Mouse (Mus musculus) c-Kit-negative CD71-positive TER-119-positive erythroid progenitor cells, embryonic 14.5 days (primary cell): ENCODE measurements around the gene Nxpe3.
"Not testable (repeated sequence)": the region's sequence is repeated elsewhere in the genome, so short reads cannot be mapped to it uniquely, and the experiment has no call there.

Experiments
- DNase-seq: peaks from one replicate; pipeline ENCODE4 v3.0.0-alpha.2; 2013; ENCODE audit warnings: low read depth, low spot score

The Nxpe3 gene

DNA sequence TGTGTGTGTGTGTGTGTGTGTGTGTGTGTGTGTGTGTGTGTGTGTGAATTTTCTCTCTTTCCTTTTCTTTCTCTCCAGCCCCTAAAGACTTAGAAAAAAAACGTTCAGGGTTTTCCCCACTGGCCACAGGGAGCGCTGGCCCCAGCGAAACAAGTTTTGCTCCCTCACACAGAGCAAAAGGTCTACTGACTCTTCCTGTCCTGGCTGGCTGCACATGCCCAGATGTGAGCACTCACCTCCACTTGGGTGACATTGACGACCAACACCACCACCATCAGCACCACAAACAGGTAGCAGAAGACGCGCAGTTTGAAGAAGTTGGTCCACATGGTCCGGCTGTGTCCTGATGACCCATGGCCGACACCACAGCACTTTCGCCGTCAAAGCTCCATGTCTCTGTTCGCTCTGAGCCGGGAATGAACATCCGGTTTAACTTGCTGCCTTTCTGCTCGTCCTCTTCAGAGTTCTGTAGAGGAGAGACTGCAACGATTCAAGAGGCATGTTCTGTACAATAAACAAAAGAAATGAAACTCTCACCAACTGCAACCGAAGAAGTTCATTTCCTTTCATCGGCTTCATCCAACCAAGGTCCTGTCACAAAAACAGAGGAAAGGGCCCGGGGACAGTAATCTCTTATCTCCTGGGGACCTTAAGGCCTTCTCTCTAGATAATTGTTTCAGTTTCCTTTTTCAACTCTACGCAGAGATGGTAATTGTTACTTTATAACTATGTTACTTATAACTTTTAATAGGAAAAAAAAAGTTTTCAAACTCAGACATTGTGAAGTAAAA, 4.5 kb downstream of the Nxpe3 start:
- DNase-seq = no peak

DNA sequence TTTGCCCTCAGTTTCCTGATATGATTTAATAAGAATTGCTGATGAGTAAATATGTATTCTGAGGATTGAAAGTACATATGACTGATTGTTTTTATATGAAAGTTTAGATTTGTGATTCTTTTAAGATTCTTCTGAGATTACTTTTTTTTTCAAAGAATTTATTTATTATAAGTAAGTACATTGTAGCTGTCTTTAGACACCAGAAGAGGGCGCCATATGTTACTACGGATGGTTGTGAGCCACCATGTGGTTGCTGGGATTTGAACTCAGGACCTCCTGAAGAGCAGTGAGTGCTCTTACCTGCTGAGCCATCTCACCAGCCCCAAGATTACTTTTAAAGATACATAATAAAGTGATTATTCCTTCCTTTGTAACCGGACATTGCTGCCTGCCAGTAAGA, 5.6 kb downstream of the Nxpe3 start:
- DNase-seq = no peak

DNA sequence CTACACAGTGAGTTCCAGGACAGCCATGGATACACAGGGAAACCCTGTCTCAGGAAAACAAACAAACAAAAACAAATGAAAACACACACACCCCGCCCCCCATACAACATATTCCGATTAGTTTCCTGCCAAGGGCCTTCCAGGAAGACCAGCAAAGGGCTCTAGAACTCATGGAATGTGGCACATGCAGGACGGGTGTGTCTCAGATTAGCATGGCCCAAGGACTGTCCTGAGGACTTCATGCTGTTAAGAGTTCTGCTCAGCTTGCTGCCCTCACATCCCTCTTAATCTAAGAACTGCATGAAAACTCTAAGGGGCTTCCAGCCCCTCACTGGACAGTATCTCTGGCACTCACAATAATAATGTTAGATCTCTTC, 6.5 kb downstream of the Nxpe3 start:
- DNase-seq = no peak

DNA sequence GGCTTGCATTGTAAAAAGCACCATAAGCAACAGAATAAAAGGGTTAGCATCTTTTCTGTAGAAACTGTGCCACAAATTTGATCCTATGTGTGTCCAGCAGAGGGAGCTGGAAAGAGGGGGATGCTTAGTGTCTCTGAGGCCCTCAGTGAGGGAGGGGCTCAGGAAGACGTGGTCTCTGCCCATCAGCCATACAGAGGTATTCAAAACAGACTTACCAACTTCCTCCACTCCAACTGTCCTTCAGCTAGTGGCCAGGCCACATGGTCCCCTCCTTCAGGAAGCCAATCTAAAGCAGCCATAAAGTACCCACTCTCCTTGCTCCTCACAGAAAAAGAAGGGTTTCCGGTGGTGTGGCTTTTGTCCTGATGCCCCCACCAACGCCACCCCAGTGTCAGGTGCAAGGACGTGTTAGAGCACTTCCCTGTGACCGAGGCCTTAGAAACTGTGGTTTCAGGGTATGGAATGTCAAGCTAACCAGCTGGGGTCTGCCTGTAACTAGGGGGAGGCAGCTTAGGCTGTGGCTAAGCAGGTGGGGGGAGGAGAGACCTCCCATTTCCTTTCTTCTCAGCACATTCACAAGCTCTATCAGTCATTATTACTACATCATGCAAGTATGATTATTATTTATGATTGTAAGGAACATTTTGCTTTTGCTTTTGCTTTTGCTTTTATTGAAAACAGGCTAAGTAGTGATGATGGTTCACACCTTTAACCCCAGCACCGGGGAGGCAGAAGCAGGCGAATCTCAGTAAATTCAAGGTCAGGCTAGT, 7.1 kb downstream of the Nxpe3 start:
- DNase-seq = no peak

DNA sequence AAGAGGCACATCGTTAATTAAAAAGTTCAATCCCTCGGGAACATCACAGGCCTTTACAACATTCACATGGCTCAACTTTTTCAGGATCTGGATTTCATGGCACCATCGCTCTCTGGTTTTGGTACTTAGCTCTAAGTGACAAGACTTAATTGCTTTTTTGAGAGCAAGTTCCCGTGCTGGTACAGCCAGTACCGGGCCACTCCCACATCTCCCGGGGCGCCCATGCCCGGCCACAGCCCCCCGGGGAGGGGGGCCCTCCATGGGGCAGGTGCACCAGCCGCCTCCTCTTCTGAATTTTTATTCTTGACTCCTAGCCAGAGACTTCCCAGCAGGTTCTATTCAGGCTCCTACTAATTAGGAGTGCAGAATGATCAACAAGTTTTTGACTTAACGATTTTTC, 10.8 kb downstream of the Nxpe3 start:
- DNase-seq = no peak

DNA sequence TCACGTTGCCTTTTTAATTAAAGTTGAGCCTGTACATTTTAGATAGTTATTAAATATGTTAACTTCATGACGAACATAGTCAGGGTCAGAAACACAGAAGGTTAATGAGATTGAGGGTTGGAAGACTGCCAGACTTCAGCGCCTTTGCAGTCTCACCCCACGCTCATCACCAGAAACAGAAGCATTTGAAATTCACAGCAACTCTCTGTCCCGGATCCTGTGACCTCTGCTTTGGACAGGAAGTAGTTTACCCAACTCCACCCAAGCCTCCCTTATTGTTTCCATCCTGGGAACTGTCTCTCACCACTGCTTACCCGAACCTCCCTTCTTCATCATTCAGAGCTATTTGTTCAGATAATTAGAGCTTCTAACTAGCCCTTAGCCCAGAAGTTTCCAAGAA, 19.1 kb downstream of the Nxpe3 start:
- DNase-seq = no peak

DNA sequence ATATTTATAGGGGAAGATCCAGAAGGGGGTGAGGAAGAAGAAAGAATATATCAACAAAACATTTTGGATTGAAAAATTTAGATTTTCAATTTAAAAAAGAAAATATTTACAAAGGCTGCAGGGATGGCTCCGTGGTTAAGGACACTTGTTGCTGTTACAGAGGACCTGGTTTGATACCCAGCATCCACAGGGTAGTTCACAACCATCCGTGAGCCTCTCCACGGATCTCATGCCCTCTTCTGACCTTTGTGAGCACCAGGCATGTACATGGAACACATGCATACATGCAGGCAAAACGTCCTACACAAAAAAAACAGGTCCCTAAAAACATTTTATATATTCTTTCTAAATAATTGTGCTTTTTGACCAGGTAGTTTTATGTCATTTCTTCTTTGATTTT, 31.3 kb downstream of the Nxpe3 start:
- no peak for DNase-seq

DNA sequence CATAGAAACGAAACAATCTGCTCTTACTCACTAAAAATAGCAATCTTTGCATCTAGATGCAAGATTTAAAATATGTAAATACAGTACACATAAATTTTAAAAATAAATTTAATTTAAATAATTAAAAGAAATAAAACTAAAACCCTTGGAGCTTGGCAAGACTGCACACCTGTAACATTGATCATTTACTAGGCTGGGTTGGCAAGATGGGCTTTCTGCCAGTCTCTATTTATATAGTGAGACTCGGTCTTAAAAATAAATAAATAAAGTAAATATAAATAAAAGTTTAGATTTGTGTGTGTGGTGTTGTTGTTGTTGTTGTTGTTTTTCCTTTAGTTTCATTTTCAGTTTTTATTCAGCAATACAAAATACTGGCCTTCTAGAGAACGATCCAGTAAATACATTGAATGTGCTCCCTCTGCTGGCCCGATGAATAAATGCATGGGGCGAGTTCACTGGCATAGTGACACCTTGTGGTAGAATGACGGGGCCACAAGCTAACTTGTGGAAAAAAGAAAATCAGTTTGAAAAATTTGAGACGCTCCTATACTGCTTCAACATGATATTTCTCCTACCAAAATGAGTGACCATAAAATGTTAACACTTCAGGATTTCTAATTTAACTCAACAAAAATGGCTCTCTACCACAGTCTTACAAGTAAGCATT, 31.8 kb downstream of the Nxpe3 start:
- DNase-seq = peak; percentile 59

DNA sequence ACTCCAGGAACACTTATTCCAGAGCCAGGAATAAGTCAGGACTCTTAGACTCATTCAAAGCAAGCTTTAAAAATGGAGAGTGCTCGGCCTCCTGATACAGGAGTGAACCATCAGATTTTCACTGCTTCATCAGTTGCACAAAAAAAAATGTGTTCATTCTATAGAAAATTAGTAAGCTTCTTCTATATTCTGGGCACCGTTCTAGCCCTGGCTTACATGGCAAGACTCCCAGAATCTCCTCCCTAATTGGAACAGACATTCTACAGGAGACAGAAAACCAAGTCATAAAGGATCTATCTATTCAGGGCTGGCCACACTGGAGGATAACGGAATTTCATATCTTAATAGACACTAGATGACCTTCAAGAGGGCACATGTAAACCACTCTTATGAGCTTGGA, 34.0 kb downstream of the Nxpe3 start:
- DNase-seq = no peak

DNA sequence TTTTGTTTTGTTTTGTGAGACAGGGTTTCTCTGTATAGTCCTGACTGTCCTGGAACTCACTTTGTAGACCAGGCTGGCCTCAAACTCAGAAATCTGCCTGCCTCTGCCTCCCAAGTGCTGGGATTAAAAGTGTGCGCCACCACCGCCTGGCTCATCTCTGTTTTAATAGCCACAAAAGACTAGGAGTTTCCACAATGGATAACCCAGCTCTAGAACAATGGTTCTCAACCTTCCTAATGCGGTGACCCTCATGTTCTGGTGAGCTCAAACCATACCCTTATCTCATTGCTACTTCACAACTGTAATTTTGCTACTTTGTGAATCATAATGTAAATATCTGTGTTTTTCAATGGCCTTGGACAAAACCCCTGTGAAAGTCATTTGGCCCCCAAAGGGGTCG, 35.7 kb downstream of the Nxpe3 start:
- not testable (repeated sequence) for DNase-seq

DNA sequence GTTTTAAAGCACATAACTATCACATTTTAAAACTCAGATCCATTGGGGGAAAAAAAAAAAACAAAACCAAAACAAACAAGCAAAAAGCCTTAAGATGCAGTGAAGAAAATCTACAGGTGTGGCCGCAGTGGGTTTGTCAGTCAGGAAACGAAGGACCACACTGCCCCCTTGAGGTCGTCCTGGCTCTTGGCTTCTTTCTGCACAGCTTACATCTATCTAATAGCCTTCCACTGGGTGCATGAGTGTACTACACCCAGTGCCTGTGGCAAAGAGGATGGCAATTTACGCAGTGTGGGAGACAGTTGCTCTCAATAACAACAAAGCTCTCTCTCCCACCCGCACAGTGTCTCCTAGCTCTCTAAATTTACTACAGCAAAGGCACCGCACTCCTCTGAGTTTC, 36.6 kb downstream of the Nxpe3 start:
- no peak for DNase-seq

DNA sequence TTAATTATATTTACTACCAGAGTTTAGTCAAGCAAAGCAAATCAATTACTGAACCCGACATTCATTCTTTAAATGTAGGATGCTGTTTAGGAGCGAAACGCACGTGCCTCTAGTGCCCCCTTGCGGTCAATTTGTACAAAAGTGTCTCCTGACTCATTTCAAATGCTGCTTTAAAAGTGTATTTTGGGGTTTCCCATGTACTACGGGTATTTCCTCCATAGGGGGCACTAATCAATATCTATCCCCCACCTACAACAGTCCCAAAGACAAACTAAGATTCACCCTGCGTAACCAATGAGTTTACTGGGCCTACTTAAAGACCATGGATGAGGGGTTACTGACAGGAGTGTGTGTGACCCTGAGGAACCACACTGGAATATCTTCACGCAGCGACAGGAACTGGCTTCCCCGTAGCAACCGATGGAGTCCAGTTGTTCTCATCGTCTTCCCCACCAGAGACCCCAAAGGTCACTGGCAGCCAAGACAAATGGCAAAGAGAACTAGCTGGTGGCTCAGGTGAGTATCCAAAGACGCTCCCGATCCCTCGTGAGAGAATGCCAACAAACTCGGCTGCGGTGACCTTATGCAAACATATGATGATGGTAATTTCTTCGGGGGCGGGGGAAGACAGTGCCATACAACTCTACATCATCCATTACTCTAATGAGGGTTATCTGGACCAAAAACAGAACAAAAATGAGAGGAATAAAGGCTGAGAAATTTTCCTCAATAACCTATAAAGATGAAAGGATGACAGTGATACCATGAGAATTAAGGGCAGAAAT, 42.0 kb downstream of the Nxpe3 start:
- DNase-seq = peak; percentile 49

DNA sequence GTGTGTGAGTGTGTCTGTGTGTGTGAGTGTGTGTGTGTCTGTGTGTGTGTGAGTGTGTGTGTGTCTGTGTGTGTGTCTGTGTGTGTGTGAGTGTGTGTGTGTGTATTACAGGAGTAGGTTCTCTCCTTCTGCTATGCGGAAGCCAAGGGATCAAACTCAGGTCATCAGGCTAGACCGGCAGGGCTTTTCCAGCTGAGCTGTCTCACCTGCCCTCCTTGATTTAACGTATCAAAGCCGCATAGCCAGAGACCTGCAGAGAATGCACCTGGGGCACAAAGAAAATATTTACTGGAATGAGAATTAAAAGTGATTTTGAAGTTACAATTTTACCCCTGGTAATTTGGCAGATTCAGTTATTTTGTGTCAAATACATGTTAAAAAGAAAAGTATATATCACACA, 42.6 kb downstream of the Nxpe3 start:
- DNase-seq = no peak

DNA sequence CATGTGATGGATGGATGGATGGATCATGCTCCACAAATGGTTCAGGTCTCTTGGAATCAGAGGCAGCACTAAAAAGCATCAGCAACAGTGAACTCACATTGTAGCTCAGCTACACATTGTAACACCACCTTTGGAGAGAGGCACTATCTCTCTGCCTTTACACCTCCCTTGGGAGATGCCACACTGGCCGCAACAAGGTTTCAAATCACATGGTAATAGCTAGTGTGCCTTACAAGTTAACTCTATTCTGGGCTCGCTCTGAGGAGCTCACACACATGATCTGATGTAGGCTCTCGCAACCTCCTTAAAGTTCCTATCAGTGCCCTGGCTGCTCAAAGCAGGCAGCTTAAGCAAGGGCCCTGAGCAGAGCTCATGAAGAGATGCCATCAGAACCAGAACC, 44.6 kb downstream of the Nxpe3 start:
- no peak for DNase-seq

DNA sequence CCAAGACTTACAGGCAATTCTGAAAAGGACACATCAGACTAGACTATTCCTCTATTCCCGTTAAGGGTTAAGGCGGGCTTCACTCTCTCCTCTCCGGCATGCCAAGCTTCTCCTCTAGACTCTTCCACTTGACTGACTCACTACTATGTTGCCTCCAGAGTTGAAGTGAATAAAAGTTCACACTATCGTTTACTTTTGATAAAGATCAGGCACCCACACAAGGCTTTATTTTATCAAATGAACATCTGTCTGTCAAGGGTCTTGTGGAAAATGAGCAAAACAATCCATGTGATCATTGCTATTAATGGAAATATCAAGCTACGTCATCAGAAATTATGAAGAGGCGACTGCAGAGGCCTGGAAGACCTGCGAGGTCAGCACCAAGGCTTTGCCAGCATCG, 47.4 kb downstream of the Nxpe3 start:
- DNase-seq = no peak

DNA sequence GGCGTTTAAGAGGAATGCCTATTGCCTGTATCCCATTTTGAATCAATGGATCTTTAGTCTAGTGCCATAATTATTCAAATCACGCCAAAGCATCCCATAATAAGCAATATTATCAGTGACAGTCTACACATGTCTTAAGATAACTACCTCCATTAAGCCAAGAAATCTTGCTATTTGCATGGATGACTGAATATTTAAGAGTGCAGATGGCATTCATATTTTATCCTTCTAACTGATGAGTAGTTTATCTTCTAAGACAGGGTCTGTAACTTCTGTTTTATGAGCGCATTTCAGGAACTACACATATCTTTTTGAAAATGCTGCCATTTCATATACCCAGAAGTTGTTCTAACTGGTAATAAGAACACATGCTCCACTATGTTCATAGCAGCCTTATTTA, 50.2 kb downstream of the Nxpe3 start:
- no peak for DNase-seq

DNA sequence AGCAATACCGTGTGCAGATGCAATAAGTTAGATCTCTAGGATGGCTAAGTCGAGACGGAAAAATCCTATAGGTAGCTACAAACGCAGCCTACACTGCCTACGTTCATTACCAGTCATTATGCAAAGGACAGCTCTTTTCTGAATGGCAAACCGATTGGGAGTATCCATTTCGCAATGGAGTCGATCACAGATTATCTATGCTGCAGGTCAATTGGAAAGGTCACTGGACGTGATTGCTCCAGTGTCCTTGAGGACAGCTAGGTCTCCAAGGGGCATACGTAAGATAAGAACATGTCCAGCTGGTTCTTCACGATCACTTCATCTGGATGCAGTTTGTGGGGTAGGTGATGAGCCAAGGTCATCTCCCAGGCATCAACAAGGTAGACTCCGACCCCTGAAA, 51.2 kb downstream of the Nxpe3 start:
- no peak for DNase-seq

DNA sequence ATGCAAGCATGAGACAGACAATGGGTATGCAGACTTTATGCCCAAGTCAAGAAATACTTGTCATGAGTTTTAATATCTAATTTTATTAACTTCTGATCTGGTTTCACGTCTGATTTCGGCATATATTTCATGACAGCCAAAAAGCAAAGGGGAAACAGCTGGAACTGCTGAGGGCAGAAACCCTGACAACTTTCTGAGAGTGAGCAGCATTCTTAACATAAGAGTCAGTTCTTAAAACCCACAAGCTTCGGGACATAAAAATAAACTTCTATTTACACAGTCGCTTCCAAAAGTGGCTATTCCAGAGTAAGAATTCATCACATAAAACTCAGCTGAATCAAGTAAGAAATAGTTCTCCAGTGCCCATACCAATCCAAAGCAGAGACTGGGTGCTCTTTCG, 52.0 kb downstream of the Nxpe3 start:
- DNase-seq = no peak

DNA sequence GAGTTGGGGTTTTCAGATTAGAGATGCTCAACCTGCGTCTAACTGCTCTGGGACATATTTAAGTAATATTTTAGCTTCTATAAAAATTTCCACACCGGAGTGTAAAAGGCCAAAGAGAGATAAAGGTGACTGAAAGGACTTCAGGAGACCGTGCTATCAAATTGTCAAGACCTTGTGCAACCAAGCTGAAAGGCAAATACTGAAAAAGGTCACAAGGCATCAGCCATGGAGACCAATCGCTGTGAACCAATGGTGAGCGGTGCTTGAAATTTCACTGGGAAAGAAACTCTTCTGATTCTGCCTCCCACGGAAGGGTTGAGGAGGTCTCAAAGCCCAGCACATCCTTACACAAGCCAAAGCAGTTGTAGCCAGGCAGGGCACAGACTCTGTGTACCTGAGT, 53.6 kb downstream of the Nxpe3 start:
- no peak for DNase-seq

DNA sequence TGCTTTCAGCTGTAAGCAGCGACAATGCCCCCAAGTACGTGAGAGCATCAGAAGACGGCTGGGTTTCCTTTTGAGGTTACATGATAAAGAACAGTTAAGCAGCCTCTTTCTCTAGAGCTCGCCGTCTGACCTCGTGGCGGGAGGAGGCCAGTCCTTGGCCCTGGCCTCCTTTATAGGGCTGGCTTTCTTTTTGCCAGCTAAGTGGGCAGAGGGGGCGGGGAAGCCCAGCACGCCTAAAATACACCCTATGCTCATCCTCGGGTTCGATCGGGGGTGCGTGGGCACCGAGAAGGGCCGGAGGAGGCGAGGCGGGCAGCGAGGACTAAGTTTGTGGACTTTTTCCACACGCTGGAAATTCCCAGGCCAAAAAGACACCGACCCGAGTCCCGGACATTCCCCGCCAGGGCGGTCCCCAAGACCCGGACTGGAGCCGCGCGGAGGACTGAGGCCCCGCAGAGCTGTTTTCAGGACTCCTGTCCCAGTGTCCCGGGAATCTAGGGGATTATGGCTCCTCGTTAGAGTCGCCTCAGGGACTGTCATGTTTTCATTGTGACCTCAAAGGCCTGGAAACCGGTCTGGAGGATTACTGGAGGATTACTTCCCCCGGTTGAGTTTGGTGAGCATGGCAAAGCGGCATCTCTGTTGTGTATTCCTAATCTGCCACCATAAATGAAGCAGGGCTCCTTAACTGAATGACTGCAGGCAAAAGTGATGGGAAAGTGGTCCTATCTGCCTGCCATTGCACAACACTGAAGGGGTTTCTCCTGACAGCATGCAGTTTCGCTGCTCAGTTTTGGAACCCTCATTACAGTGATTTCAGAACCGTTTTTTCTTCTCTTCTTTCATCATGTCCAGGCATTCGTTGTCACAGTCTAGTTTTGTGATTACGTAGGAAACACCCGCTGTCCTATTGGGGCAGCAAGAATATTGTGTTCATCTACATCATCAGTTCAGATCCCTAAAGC, 56.3 kb downstream of the Nxpe3 start, which contains the start of gene Nfkbiz:
Gene Nfkbiz, minus strand, starts transcription at position 390 of the 965 bp plus-strand sequence.
- peak; percentile 48 for DNase-seq

DNA sequence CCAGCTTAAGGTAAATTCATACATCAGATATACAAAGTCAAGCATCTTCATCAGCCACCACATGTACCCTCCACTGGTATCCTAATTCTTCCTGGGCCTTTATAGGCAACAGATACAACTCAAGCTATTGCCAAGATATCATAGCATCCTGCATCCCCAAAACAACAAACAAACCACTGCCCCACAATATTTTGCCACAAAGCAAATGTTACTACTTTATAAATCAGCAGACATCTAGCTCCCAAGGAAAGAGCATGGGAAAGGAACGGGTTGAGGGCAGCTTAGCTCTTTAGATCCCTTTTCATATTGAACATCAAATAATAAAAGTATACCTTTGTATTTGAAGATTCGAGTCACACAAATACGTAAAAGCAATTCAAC, 57.0 kb downstream of the Nxpe3 start:
- peak; percentile 6 for DNase-seq
